Mouse (Mus musculus) liver, postnatal 0 days (tissue): ENCODE measurements around the gene Fancb. TPM values are rescaled to one million over a fixed set of nuclear protein-coding genes. Genes with fewer than 3 reads are reported as not detected.

Experiments used
- ATAC-seq: fragments of 200-750 bp; cut with Nextera tagmentation; 2 replicates; pipeline ENCODE4 v1.8.0; 2017; ENCODE audit warnings: mild to moderate bottlenecking, moderate library complexity
- DNase-seq: peaks from one replicate; pipeline ENCODE4 v3.0.0-alpha.2; 2016
- H3K27ac ChIP-seq: fragments of 300-500 bp; sonication (generic); 2 replicates; pipeline ENCODE4 v1.5.1; 2014; ENCODE audit warnings: antibody characterized with exemption, moderate library complexity, mild to moderate bottlenecking, low read depth
- H3K27me3 ChIP-seq: fragments of 300-500 bp; sonication (generic); 2 replicates; pipeline ENCODE4 v1.6.1; 2014; ENCODE audit warnings: low read length, control low read depth, mixed read lengths; ENCODE audit not compliant: insufficient read depth
- H3K36me3 ChIP-seq: fragments of 300-500 bp; sonication (generic); replicated peaks from 2 replicates; pipeline ENCODE4 v1.6.1; 2014; ENCODE audit warnings: mild to moderate bottlenecking, control low read depth, low read length, moderate library complexity, mixed read lengths; ENCODE audit not compliant: insufficient read depth
- H3K4me1 ChIP-seq: fragments of 300-500 bp; sonication (generic); 2 replicates; pipeline ENCODE4 v1.6.1; 2014; ENCODE audit warnings: antibody characterized with exemption, mild to moderate bottlenecking, control low read depth; ENCODE audit not compliant: insufficient read depth
- H3K4me2 ChIP-seq: fragments of 300-500 bp; sonication (generic); 2 replicates; pipeline ENCODE4 v1.6.1; 2014; ENCODE audit warnings: low read depth, mild to moderate bottlenecking, low read length, moderate library complexity, mixed read lengths
- H3K4me3 ChIP-seq: fragments of 300-500 bp; sonication (generic); 2 replicates; pipeline ENCODE4 v1.5.1; 2014; ENCODE audit warnings: low read depth, low read length
- H3K9ac ChIP-seq: fragments of 300-500 bp; sonication (generic); replicated peaks from 2 replicates; pipeline ENCODE4 v1.6.1; 2014; ENCODE audit warnings: mild to moderate bottlenecking, moderate library complexity
- H3K9me3 ChIP-seq: fragments of 300-500 bp; sonication (generic); 2 replicates; pipeline ENCODE4 v1.6.1; 2016; ENCODE audit warnings: mild to moderate bottlenecking, control low read depth, low read length, mixed read lengths
- CTCF ChIP-seq: sonication (generic); IDR thresholded peaks from 2 replicates; pipeline ENCODE4 v1.5.1; 2016; ENCODE audit warnings: antibody characterized with exemption, low read depth
- EP300 ChIP-seq: IDR thresholded peaks from 2 replicates; pipeline ENCODE4 v1.6.1; 2016; ENCODE audit warnings: antibody characterized with exemption, low read depth, mild to moderate bottlenecking
- WGBS: fragments of 180-500 bp; shearing (Covaris S2); extraction: QIAGEN DNeasy Blood & Tissue Kit; methylation state at CpG from one replicate; pipeline ENCODE4 v1.1.7; 2014; ENCODE audit not compliant: insufficient replicate concordance; 5-methylcytosine and 5-hydroxymethylcytosine counted together
- polyA plus RNA-seq: library from polyadenylated mRNA; unstranded; fragments of >200 nt; fragmentation: Nextera tagmentation; extraction: Ambion mirVana; gene quantifications from 2 replicates; pipeline ENCODE4 v1.2.1, GENCODE M21; 2015

Fancb gene
- polyA plus RNA-seq, 1 experiment from 2014 or later: 1.6 TPM

DNA sequence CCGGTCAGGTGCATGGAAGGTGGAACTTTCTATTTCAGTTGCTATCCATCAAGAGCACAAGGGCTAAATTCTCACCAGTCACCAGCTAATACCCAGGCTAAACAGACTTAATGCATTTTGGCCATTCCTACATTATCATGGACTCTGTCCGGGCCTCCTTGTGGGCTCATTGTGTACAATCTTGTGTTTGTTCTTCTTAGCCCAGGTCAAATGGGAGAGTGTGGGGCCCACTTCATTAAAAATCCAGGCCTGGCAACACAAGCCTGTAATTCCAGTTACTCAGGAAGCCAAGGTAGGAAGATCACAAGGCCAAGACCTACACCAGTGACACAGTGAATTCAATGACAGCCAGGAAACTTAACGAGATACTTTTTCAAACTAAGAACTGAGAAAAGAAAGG, 9.2 kb upstream of the Fancb start:
- H3K27ac ChIP-seq: no peak overlapping the region
- H3K9ac ChIP-seq: no peak overlapping the region
- WGBS: 79% methylated on average over 3 of the region's 3 CpGs
- no peak for TF ChIP-seq EP300
- H3K36me3 ChIP-seq: no peaks in the 10 kb centered on the region
- H3K9me3 ChIP-seq: no peaks in the 10 kb centered on the region
- DNase-seq (no peak), ATAC-seq (no peak)
- no peaks in the 10 kb centered on the region for H3K4me1 ChIP-seq
- no peak overlapping the region for H3K4me3 ChIP-seq
- H3K27me3 ChIP-seq: no peaks in the 10 kb centered on the region
- no peak overlapping the region for H3K4me2 ChIP-seq

DNA sequence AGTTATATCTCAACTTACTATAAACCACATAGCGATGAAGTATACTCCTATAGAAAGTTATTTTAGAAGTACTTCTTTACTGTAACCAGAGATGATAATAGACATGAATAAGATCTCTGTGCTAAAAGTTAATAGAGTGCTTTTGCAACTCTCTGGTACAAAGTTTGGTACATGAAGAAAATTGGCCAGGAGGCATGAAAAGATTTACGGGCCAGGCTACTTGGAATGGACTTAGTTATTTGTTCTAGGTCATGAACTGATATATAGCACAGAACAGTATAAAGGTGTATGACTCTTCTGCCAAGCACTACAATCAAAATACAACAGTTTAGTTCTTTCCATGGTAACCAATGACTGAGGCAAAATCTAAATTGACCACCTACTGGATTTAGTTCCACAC, 1.5 kb upstream of the Fancb start:
- no peak for TF ChIP-seq EP300
- TF ChIP-seq CTCF: no peak
- Histone ChIP-seq H3K9ac (no peak overlapping the region), H3K36me3 (no peaks in the 10 kb centered on the region), H3K4me2 (peak overlapping the region; percentile 69; the same call in 1 of the 2 replicates), H3K27me3 (no peaks in the 10 kb centered on the region), H3K4me1 (no peaks in the 10 kb centered on the region), H3K9me3 (no peaks in the 10 kb centered on the region), H3K4me3 (no peak overlapping the region), H3K27ac (no peak overlapping the region)
- ATAC-seq (no peak), DNase-seq (no peak)
- 76% methylated on average over 2 of the region's 2 CpGs for WGBS

DNA sequence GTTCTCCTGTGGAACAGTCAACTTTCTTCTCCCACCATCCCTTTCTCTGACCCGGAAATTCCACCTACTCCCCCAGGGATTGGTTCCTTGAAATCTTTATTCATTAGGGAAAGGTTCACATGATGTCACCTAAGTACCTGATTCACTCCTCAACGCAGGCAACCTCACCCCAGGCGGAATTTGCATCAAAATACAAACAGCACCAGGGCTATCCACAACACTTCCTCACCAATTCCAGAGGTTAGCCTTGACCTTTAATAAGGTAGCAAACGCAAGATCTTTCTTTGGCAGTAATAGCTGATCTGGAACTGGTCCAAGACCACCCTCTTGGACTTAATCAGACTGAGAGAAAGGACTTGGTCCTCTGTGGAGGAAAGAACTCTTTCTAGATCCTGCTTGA, 22.7 kb downstream of the Fancb start:
- Histone ChIP-seq H3K4me1 (no peaks in the 10 kb centered on the region), H3K4me2 (no peak overlapping the region), H3K9ac (no peak overlapping the region), H3K27ac (no peak overlapping the region), H3K36me3 (no peaks in the 10 kb centered on the region), H3K27me3 (no peaks in the 10 kb centered on the region), H3K9me3 (no peaks in the 10 kb centered on the region), H3K4me3 (no peak overlapping the region)
- ATAC-seq (no peak), DNase-seq (no peak)
- 39% methylated on average over 4 of the region's 4 CpGs for WGBS
- no peak for TF ChIP-seq EP300
- TF ChIP-seq CTCF: no peak

DNA sequence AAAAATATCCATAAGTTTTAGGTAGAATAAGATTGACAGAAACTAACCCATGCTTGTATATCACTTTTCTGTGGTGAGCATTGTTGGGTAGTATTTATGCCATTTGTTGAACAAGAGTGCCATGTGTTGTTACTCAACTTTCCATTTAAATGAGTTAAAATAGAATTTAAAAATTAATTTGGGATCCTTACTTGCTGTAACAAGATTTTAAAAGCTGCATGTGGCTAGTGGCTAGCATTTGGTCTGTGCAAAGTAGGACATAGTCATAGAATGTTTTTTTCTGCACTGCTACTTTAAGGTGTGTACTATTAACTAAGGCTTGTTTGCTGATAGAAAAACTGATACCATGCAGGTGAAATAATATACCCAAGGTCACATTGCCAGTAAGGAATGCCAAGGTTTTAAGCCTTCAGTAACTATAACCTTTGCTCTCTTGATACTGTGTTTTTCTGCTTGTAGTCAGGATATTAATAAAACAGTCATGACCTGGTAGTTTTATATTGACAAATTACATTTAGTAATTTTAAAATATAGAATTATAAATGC, 24.5 kb downstream of the Fancb start, which contains the start of gene Gm17604:
Gene Gm17604 (minus strand): TSS at position 51 of the 546 bp plus-strand sequence.
- TF ChIP-seq CTCF (no peak), EP300 (no peak)
- no peak for ATAC-seq

More for the DNA sequence above, 24.5 kb downstream of the Fancb start, which contains the start of gene Gm17604:
- H3K27me3 ChIP-seq: no peaks in the 10 kb centered on the region
- H3K36me3 ChIP-seq: no peaks in the 10 kb centered on the region
- H3K4me2 ChIP-seq: no peak within 1 kb of the TSS
- H3K4me1 ChIP-seq: no peaks in the 10 kb centered on the region
- no peaks in the 10 kb centered on the region for H3K9me3 ChIP-seq
- H3K27ac ChIP-seq: no peak within 1 kb of the TSS
- no peak for DNase-seq
- H3K4me3 ChIP-seq: no peak within 1 kb of the TSS
- H3K9ac ChIP-seq: no peak within 1 kb of the TSS

Other genes starting within 250 kb of the Fancb start
- 8.9 and 9.7 TPM in 2 replicates for gene Mospd2, start 217 bp upstream of the Fancb start, polyA plus RNA-seq
- not detected in 2 replicates for gene Gm17604, start 24.2 kb downstream of the Fancb start, polyA plus RNA-seq